Mouse (Mus musculus) layer of hippocampus, adult 2 months (tissue): ENCODE data around the gene Gatc. TPM values are rescaled to one million over a fixed set of nuclear protein-coding genes. Genes with fewer than 3 reads are reported as not detected.
A peak's percentile ranks its signal among the peaks of the same experiment; 100 is the strongest.
"Not testable (repeated sequence)": the region's sequence is repeated elsewhere in the genome, so short reads cannot be mapped to it uniquely, and the experiment has no call there.

Source experiments
- DNase-seq, 2 experiments: peaks; one replicate each; pipeline ENCODE4 v3.0.0; 2022; ENCODE audit warnings: low spot score in 2 of 2
- H3K27ac ChIP-seq: fragments of 200-600 bp; 2 replicates; pipeline ENCODE4 v1.8.1; 2022
- H3K4me3 ChIP-seq: fragments of 200-600 bp; 2 replicates; pipeline ENCODE4 v1.8.1; 2022; ENCODE audit warnings: mild to moderate bottlenecking
- CTCF ChIP-seq: fragments of 200-600 bp; conservative IDR thresholded peaks from 2 replicates; pipeline ENCODE4 v1.8.1; 2022; ENCODE audit warnings: antibody characterized with exemption, mild to moderate bottlenecking, moderate library complexity
- long read RNA-seq, 2 experiments: library from polyadenylated mRNA; stranded (forward); transcript quantifications; one replicate each; pipeline ENCODE4 v2.0.0; 2021; ENCODE audit warnings: borderline mapping rate in 2 of 2
- total RNA-seq, 2 experiments: library from RNA; stranded (reverse); gene quantifications; 2 replicates each; pipeline ENCODE4 v1.2.3; 2021

Gatc gene
- total RNA-seq = 10 to 100 TPM; 19.5 to 20.8 TPM
- long read RNA-seq, experiment 1, transcript Gatc-201 (3 exons, 1,797 nt) = major isoform, 9 of 9 reads
- long read RNA-seq, experiment 1, partial matches to known transcripts = 0 of 9 reads
- long read RNA-seq, experiment 1, other reads (novel, unspliced or antisense) = 0 of 9 reads
- long read RNA-seq, experiment 2, transcript Gatc-201 (3 exons, 1,797 nt) = major isoform, 18 of 19 reads
- long read RNA-seq, experiment 2, partial matches to known transcripts = 0 of 19 reads
- long read RNA-seq, experiment 2, other reads (novel, unspliced or antisense) = 1 of 19 reads

DNA sequence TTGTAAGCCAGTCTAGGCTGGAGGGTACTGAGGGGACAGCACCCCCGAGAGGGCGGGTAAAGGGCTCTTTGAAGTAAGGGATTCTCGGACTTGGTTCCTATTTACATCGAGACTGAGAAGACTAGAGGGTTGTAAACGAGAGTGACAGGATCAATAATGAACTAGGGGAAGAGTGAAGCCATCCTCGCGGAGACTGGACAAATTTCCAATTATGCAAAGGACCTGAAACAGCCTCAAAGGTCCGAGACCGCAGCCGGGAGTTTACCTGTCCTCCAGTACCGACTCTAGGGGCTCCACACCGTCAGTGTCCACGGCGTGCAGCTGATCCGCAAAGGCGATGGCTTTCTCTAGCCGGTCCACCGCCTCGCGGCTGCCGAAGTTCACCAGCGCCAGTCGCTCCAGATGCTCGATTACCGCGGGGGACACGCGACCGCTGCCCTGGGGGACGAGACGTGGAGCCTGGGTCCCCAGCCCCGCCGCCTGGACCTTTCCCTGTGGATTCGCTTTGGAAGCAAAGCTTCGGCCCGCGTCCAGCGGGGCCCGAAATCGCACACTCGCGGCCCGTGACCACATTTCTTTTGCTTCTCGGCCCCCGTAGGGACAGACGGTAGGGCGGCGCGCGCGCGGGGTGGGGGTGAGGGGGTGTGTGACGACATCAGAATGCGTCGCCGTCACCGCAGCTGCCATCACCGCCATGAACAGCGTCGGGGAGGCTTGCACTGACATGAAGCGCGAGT lies at the start of gene Gatc, which contains the start of gene Triap1:
Gene Gatc (minus strand): TSS at position 602 of the 737 bp plus-strand sequence.
Gene Triap1 (plus strand): TSS at position 649 of the 737 bp plus-strand sequence.
- no peak; the same call in 1 of the 2 replicates for TF ChIP-seq CTCF
- H3K27ac ChIP-seq = peak within 1 kb of the TSS; percentile 93
- peak; percentile 81 to 90 for DNase-seq
- H3K4me3 ChIP-seq = peak within 1 kb of the TSS; percentile 91

GRCm38 (mm10) chr5:115378882-115379281 lies 37.9 kb upstream of the Gatc start:
- DNase-seq, H3K4me3 ChIP-seq, H3K27ac ChIP-seq: not testable (repeated sequence)

DNA sequence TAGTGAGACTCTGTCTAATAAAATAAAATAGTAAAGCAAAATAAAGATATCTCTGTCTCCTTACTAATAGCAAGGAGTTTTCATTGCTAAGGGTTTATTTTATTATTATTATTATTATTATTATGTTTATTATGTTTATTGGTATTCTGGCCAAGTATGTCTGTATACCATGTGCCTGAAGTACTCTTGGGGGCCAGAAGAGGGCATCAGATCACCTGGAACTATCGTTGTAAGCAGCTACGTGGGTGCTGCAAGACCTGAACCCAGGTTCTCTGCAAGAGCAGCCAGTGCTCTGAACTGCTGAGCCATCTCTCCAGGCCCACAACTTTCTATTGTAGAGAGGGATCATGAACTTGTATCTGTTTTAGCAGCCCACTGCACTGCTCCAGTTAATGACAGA lies 34.5 kb upstream of the Gatc start:
- Histone ChIP-seq H3K27ac (no peak overlapping the region), H3K4me3 (no peak overlapping the region)
- no peak for DNase-seq
- TF ChIP-seq CTCF = peak; percentile 47

DNA sequence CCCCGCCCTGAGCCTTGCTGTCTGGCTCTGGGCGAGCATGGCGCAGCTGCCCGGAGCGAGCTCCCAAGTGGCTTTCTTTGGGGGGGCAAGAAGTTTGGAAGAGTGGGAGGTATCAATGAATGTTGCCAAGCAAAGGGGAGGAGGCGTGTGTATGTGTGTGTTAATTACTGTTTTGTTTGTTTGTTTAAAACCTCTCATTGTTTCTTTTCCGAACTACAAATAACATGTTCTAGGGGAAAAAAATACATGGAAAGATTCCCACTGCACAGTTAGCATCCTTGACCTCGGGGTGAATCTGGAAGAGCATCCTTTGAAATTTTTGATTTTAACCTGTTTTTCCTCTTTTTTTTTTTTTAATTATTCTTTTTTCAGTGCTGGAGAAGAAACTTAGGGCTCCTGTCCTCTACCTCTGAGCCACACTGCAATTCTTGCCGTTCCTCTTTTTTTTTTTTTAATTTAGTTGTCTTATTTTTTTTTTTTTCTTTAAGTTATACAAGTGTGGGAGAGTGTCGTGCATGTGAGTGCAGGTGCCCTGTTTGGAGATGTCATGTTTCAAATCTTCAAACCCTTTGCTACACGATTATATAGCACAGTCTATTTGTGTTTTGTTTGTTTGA lies 33.3 kb upstream of the Gatc start:
- peak overlapping the region; percentile 27; the same call in 1 of the 2 replicates for H3K4me3 ChIP-seq
- H3K27ac ChIP-seq = no peak overlapping the region
- TF ChIP-seq CTCF = no peak
- DNase-seq = no peak

- TF ChIP-seq CTCF = no peak
- no peak overlapping the region for H3K27ac ChIP-seq
- DNase-seq = peak in 1 of 2 experiments; percentile 56
- H3K4me3 ChIP-seq = peak overlapping the region; percentile 27; the same call in 1 of the 2 replicates
These were observed 32.6 kb upstream of the Gatc start for GRCm38 (mm10) chr5:115373441-115374203.

- no peak overlapping the region for H3K4me3 ChIP-seq
- no peak for DNase-seq
- no peak overlapping the region for H3K27ac ChIP-seq
- TF ChIP-seq CTCF = no peak
These were observed 30.8 kb upstream of the Gatc start for GRCm38 (mm10) chr5:115371736-115372135.

DNA sequence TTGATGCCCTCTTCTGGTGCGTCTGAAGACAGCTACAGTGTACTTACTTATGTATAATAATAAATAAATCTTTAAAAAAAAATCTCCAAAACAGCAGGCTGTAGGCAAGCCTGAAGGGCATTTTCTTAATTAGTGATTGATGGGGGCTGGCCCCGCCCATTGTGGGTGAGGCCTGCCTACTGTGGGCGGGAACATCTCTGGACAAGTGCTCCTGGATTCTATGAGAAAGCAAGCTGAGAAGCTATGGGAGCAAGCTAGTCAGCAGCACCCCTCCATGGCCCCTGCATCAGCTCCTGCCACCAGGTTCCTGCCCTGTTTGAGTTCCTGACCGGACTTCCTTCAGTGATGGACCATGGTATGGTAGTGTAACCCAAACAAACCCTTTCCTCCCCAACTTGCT lies 23.8 kb upstream of the Gatc start:
- TF ChIP-seq CTCF = no peak
- DNase-seq = no peak
- H3K27ac ChIP-seq = no peak overlapping the region
- H3K4me3 ChIP-seq = no peak overlapping the region

DNA sequence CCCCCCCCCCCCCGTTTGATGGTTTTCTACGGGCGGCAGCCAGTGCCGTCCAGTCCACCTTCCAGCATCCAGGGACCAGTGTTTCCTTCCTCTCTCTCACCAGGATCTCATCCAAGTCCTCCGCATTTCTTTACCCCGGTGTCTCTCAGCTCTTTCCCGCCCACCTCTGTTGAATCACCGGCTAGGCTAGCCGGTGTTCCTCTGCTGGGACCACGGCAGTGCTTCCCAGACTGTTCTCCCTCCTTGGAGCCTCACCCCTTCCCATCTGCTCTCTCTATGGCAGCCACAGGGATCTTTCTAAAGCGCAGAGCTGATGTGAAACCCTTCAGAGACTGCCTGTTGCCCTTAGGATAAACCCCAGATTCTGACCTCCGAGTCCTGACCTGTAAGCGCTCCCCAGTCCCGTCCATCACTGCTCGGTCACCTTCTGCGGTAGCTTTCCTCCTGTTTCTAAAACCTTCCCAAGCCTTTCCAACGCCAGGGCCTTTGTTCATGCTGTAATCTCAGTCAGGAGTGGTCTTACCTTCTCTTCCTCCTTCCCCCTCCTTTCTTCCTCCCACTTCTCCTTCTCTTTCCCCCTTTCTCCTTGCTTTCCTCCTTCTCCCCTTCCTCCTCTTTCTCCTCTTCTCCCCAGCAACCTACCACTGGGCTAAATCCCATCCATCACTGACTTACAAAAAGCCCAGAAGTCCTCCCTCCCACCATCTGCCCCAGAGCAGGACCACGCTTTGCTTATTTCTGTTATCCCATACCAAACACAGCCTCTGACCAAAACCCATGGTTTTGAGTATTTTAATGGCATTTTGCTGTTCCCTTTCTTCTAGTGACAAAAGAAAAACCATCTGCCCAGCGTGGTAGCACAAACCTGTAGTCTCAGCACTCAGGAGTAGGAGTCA lies 22.1 kb upstream of the Gatc start:
- DNase-seq = peak; percentile 32 to 75
- Histone ChIP-seq H3K27ac (no peak overlapping the region), H3K4me3 (no peak overlapping the region)
- TF ChIP-seq CTCF = no peak

DNA sequence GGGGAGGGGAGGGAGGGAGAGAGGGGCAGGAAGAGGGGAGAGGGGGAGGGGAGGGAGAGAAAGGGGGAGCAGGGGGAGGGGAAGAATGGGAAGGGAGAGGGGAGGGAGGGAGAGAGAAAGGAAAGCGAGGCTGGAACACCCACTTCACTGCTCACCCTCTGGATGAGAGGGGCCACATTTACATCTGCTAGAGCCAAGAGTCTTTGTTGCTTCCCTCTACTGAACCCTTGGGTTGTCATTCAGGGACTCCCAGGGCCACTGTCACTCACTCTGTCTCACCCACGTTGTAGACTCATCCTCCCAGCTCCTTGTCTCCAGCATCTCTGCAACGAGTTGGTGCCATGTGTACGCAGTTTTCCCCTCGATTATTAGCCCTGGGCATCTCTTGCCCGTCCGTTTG lies 21.2 kb upstream of the Gatc start:
- Histone ChIP-seq H3K27ac (no peak overlapping the region), H3K4me3 (no peak overlapping the region)
- DNase-seq = no peak
- TF ChIP-seq CTCF = no peak

DNA sequence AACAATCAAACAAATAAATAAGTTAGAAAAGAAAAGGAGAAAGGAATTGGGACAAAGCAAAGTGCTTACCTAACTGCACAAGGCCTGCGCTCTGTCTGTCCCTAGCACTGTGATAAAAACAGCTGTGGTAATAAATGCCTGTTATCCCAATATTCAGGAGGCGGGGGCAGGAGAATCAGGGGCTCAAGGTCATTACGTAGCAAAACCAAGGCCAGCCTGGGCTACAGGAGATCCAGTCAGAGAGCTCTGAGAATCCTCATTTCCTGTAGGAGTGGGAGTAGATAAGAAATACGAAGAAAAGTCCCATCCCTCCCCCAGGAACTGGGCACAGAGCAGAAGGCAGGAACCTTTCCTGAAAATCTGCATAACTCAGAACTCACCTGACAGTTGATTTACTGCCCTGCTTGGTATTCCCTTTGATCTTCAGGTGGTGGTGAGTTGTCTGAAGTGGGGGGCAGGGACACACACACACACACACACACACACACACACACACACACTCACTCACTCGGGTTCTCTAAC lies 18.9 kb upstream of the Gatc start:
- DNase-seq = no peak
- no peak for TF ChIP-seq CTCF
- Histone ChIP-seq H3K27ac (no peak overlapping the region), H3K4me3 (no peak overlapping the region)

DNA sequence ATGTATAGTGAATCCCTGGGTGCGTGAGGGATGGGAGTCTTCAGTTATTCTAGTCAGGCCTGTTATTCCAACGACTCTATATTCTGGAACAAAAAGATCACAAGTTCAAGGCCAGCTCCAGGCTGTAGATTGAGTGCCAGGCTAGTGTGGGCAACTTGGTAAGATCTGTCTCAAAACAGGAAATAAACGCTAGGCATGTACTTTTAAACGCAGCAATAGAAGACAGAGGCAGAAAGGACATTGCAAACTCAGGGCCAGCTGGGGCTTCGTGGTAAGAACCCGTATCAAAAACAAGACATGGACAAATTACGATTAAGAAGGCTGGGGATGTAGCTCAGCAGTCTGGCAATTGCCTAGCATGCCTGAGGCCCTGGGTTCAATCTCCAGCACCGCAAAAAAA lies 18.5 kb upstream of the Gatc start:
- no peak for TF ChIP-seq CTCF
- no peak overlapping the region for H3K27ac ChIP-seq
- no peak overlapping the region for H3K4me3 ChIP-seq
- no peak for DNase-seq

- peak; percentile 99 for TF ChIP-seq CTCF
- peak; percentile 72 to 91 for DNase-seq
- Histone ChIP-seq H3K4me3 (no peak overlapping the region), H3K27ac (no peak overlapping the region)
These were observed 17.9 kb upstream of the Gatc start for GRCm38 (mm10) chr5:115358872-115359271.
